Mouse (Mus musculus) midbrain, embryonic 10.5 days (tissue): ENCODE measurements around the gene Sgtb. TPM values are rescaled to one million over a fixed set of nuclear protein-coding genes. Genes with fewer than 3 reads are reported as not detected.

ENCODE experiments used
- DNase-seq: peaks from one replicate; pipeline ENCODE4 v3.0.0-alpha.2; 2017; ENCODE audit warnings: low spot score
- H3K27ac ChIP-seq: fragments of 300-500 bp; sonication (generic); replicated peaks from 2 replicates; pipeline ENCODE4 v1.5.1; 2016; ENCODE audit warnings: mild to moderate bottlenecking
- H3K27me3 ChIP-seq: fragments of 300-500 bp; sonication (generic); 2 replicates; pipeline ENCODE4 v1.6.1; 2016; ENCODE audit warnings: low read depth, mild to moderate bottlenecking; ENCODE audit not compliant: poor library complexity, severe bottlenecking
- H3K36me3 ChIP-seq: fragments of 300-500 bp; sonication (generic); 2 replicates; pipeline ENCODE4 v1.6.1; 2016; ENCODE audit warnings: mild to moderate bottlenecking, moderate library complexity
- H3K4me1 ChIP-seq: fragments of 300-500 bp; sonication (generic); 2 replicates; pipeline ENCODE4 v1.6.1; 2016
- H3K4me3 ChIP-seq: fragments of 300-500 bp; sonication (generic); 2 replicates; pipeline ENCODE4 v1.5.1; 2016; ENCODE audit warnings: mild to moderate bottlenecking, moderate library complexity
- H3K9me3 ChIP-seq: fragments of 300-500 bp; sonication (generic); replicated peaks from 2 replicates; pipeline ENCODE4 v1.6.1; 2016; ENCODE audit warnings: mild to moderate bottlenecking
- WGBS: fragments of 180-500 bp; shearing (Covaris S2); methylation state at CpG from one replicate; pipeline ENCODE4 v1.1.7; 2016; 5-methylcytosine and 5-hydroxymethylcytosine counted together
- polyA plus RNA-seq: library from polyadenylated mRNA; unstranded; fragments of >200 nt; fragmentation: Nextera tagmentation; extraction: Ambion mirVana; gene quantifications from 2 replicates; pipeline ENCODE4 v1.2.1, GENCODE M21; 2016

The Sgtb gene
- polyA plus RNA-seq, 1 experiment from 2014 or later: 11.7 TPM

DNA sequence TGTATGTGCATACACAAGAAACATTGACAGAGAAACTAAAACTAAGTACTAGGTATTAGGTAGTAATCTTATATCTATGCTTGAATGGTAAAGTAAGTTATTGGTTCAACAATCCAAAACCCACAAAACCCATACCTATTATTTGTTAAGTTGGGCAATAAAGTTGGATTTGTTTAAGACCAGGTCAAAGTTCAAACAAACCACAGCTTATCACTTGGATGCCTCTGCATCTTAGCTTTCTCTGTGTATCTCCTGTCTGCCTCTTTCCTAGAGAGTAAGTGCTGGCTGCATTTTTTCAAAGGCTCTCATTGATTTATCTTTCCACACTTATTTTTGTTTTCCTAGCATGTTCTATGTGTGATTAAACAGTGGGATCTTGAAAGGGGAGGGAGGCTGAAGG, 63.0 kb downstream of the Sgtb start:
- no peak overlapping the region for H3K27ac ChIP-seq
- peaks cover 6% of the 10 kb centered on the region; the same call in 1 of the 2 replicates for H3K9me3 ChIP-seq
- DNase-seq: no peak
- no peaks in the 10 kb centered on the region for H3K27me3 ChIP-seq
- H3K36me3 ChIP-seq: peaks cover 41% of the 10 kb centered on the region
- H3K4me3 ChIP-seq: no peak overlapping the region
- H3K4me1 ChIP-seq: peaks cover 15% of the 10 kb centered on the region

DNA sequence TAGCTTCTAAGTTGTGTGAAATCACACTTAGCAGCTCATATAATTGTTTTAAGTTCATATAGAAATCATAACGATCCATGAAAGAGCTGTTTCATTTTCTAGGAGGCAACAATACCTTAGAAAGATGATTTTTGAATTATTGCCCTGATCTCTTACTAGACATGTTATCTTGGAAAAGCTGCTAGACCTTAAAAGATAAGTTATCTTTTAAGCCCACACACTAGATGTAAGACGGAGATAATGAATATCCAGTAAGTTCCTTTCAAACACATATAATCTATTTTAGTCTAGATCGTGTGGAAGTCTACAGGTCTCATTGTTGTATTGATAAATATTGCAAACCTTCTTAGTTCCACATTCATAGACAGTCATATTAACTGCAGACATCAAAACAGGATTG, 67.3 kb downstream of the Sgtb start:
- Histone ChIP-seq H3K4me3 (peak overlapping the region; percentile 69), H3K4me1 (peaks cover 27% of the 10 kb centered on the region), H3K27me3 (no peaks in the 10 kb centered on the region), H3K27ac (no peak overlapping the region), H3K36me3 (peaks cover 26% of the 10 kb centered on the region), H3K9me3 (no peaks in the 10 kb centered on the region)
- no peak for DNase-seq
- WGBS: 83% methylated on average over 3 of the region's 3 CpGs

DNA sequence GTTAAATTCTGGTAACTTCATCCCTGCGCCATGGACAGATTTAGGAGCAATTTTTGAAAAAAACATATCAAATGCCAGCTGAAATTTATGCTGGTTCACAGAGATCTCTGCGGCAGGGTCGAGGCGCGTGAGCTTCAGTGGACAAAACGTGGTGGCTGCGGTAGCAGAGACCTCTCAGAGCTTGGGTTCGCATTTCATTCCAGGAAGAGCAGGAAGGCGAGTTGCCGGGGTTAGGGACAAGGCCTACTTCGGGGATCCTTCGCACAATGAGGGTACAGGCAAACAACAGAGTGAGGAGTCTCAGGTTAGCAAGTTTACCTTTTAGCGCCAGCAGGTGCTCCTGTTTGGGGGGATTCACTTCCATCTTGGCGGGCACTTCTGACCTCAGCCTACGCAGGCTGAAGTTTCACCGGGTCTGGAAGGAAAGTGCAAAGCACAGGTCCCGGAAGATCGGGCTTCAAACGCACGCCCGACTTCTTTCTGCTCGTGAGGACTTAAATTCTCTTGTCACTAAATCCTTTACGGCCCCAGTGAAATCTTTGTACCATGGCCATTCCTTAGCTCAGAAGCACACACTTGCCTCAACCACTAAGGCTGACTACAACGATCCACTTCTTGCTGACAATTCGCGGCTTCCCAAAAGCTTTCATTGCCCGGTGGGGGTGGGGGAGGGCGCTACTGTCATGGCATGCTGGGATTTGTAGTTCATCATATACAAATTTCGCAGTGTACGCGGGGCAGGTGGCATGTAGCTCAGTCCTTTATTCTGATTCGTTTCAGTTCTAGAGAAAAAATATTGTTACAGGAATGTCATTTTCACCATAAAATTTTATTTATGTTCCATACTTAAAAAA, 68.5 kb downstream of the Sgtb start, which contains the start of gene Trappc13:
Gene Trappc13, minus strand, starts transcription at position 674 of the 854 bp plus-strand sequence.
- peaks cover 27% of the 10 kb centered on the region for H3K4me1 ChIP-seq
- under 1% methylated on average over 32 of the region's 32 CpGs for WGBS
- no peaks in the 10 kb centered on the region for H3K9me3 ChIP-seq
- peaks cover 37% of the 10 kb centered on the region for H3K36me3 ChIP-seq
- H3K27me3 ChIP-seq: no peaks in the 10 kb centered on the region
- DNase-seq: peak; percentile 87
- H3K4me3 ChIP-seq: peak within 1 kb of the TSS; percentile 69
- H3K27ac ChIP-seq: peak within 1 kb of the TSS; percentile 89

DNA sequence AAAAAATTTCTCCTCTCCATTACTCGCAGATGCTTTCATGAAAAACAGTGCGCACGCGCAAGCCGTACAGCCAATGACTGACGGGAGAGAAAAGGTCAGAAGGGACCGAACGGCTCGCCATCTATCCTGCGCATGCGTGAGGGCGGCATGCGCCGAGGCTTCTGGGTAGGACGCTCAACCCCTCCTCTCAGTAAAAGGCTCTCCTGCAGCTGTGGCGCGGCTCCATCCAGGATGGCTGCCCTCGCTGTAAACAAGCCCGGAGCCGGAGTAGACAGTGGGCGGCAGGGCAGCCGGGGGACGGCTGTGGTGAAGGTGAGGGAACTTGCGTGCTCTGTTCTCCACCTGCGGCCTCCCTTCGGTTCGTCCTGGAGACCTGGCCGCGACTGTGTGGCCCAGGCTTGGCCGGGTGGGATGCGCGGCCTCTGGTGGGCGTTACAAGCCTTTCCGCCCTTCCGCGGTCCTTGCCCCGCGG, 69.1 kb downstream of the Sgtb start, which contains the start of gene Trim23:
Gene Trim23, plus strand, starts transcription at position 148 of the 472 bp plus-strand sequence.
- H3K4me1 ChIP-seq: peaks cover 27% of the 10 kb centered on the region
- under 1% methylated on average over 38 of the region's 38 CpGs for WGBS
- H3K4me3 ChIP-seq: peak within 1 kb of the TSS; percentile 69
- H3K36me3 ChIP-seq: peaks cover 44% of the 10 kb centered on the region
- H3K9me3 ChIP-seq: no peaks in the 10 kb centered on the region
- no peaks in the 10 kb centered on the region for H3K27me3 ChIP-seq
- peak within 1 kb of the TSS; percentile 89 for H3K27ac ChIP-seq
- DNase-seq: peak; percentile 96

DNA sequence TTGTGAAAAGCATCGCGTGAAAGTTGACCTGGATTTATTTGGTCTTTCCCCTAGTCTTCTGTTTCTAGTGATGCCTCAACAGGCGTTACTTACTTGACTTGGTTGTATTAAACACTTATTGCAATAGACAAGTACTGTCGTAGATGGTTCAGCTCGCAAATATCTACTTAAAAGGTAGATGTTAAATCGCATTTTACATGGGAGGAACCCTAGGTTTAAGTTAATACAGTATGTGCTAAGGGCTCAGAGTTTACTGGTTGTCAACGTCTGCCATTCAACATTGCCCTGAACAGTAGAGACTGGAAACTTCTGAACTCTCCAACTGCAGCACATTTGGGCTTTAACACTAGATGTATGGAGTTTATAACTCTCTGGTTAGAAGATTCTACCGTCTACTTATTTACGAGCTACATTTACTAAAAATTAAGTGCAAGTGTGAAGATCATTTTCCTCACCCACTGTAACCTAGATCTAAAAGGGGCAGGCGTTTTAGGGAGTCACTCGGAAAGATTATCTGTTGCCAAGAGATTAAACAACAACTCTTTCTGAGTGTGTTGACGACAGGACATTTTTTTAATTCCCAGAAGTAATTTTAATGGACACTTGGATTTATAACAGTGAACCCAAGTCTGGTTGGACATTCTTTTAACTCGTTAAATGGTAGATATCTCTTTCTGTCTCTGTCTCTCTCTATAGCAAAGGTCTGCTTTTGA, 69.8 kb downstream of the Sgtb start:
- DNase-seq: no peak
- H3K36me3 ChIP-seq: peaks cover 45% of the 10 kb centered on the region
- peak overlapping the region; percentile 69 for H3K4me3 ChIP-seq

DNA sequence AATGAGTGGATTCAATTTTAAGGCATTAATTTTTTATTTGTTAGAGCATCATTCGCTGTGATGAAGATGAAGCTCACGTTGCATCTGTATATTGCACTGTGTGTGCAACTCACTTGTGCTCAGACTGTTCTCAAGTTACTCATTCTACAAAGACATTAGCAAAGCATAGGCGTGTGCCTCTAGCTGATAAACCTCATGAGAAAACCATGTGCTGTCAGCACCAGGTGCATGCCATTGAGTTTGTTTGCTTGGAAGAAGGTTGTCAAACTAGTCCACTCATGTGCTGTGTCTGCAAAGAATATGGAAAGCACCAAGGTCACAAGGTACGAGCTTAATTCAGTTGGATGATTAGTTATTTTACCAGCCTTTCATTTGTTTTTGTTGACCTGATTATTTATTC, 77.8 kb downstream of the Sgtb start:
- Histone ChIP-seq H3K27ac (no peak overlapping the region), H3K36me3 (peaks cover 87% of the 10 kb centered on the region), H3K4me1 (no peaks in the 10 kb centered on the region), H3K9me3 (no peaks in the 10 kb centered on the region), H3K4me3 (no peak overlapping the region), H3K27me3 (no peaks in the 10 kb centered on the region)
- no peak for DNase-seq
- WGBS: 89% methylated on average over 4 of the region's 4 CpGs

More for the DNA sequence above, 69.8 kb downstream of the Sgtb start:
- no peaks in the 10 kb centered on the region for H3K27me3 ChIP-seq
- peak overlapping the region; percentile 89 for H3K27ac ChIP-seq
- WGBS: 23% methylated on average over 13 of the region's 13 CpGs
- H3K4me1 ChIP-seq: peaks cover 27% of the 10 kb centered on the region
- H3K9me3 ChIP-seq: no peaks in the 10 kb centered on the region

Other genes starting within 250 kb of the Sgtb start
- gene Erbin, start 189.2 kb upstream of the Sgtb start, polyA plus RNA-seq: 11.7 and 12.8 TPM in 2 replicates
- gene Nln, start 127 bp upstream of the Sgtb start, polyA plus RNA-seq: 15.9 and 20.1 TPM in 2 replicates
- 81.4 and 87.7 TPM in 2 replicates for gene Trappc13, start 68.7 kb downstream of the Sgtb start, polyA plus RNA-seq
- 18.9 and 21.4 TPM in 2 replicates for gene Trim23, start 69.1 kb downstream of the Sgtb start, polyA plus RNA-seq
- gene Cenpk, start 118.9 kb downstream of the Sgtb start, polyA plus RNA-seq: 78.7 and 89.8 TPM in 2 replicates
- 17.9 and 18.6 TPM in 2 replicates for gene Ppwd1, start 119.1 kb downstream of the Sgtb start, polyA plus RNA-seq
- 1.8 and 3.6 TPM in 2 replicates for gene Adamts6, start 178.1 kb downstream of the Sgtb start, polyA plus RNA-seq